Mouse (Mus musculus): Measurements from ENCODE around the gene Zfp46.

The Zfp46 gene

GRCm38 (mm10) chr4:136284455-136284854, at the start of gene Zfp46:
Gene Zfp46, plus strand, starts transcription at chr4:136284683.
- no peak for DNase-seq (ENCODE audit: low read depth)

GRCm38 (mm10) chr4:136238669-136239068, 45.8 kb upstream of the Zfp46 start:
- DNase-seq (ENCODE audit: low read depth): no peak

- DNase-seq (ENCODE audit: low read depth): no peak
These were observed 45.4 kb upstream of the Zfp46 start for GRCm38 (mm10) chr4:136239111-136239510.

DNA sequence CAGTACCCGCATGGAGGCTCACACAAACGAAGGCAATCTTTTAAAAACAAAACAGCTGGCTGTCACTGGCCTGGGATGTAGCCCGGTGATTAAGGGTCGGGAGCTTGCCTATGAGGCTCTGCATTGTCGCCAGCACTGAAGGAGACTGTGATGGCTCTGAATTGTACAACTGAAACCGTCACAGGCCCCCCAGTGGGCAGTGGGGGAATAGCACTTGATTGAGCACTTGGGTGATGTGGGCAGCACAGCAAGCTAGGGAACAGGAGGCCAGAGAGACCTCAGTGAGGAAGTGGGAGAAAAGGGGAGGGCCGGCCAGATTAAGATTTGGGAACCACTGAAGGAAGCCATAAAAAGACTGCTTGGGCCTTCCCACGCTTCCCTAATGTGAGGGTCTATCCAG, 44.9 kb upstream of the Zfp46 start:
- DNase-seq (ENCODE audit: low read depth): peak; percentile 65

DNA sequence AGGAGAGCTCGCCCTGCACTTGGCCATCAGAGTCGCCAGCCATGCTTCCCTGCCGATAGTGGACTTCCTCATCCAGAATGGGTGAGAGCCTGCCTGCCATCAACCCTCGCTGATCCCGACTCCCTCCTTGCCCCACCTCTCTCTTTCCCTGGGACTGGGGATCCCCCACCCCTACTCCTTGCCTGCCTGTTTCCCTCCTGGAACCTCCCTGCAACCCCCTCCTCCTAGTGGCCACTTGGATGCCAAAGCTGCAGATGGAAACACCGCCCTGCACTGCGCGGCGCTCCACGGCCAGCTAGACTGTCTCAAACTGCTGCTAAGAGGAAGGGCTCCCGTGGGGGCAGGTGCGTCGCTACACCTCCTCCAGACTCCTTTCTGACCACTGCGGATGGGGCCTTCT, 44.4 kb upstream of the Zfp46 start:
- DNase-seq (ENCODE audit: low read depth): no peak

GRCm38 (mm10) chr4:136240955-136241354, 43.5 kb upstream of the Zfp46 start:
- DNase-seq (ENCODE audit: low read depth): no peak

- peak; percentile 23 for DNase-seq (ENCODE audit: low read depth)
These were observed 42.3 kb upstream of the Zfp46 start for GRCm38 (mm10) chr4:136242065-136242703.

GRCm38 (mm10) chr4:136242728-136243127, 41.8 kb upstream of the Zfp46 start:
- DNase-seq (ENCODE audit: low read depth): no peak

- no peak for DNase-seq (ENCODE audit: low read depth)
These were observed 40.3 kb upstream of the Zfp46 start for GRCm38 (mm10) chr4:136244208-136244607.

DNA sequence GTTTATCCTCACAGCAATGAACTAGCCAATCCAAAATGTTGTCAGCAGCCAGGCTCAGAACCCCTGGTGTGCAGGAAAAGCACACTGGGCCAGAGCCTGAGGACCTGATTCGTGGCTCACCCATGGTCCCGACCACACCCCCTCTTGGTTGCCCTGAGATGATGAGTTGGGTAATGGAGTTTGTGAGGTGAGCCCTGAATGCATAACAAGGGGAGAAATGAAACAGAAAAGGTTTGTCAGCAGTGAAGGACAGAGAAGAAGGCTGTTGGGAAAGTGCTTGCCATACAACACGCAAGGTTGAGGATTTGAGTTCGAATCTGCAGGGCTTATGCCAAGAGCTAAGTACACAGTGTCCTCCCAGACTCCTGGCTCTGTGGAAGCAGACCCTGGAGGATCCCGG, 38.8 kb upstream of the Zfp46 start:
- no peak for DNase-seq (ENCODE audit: low read depth)

DNA sequence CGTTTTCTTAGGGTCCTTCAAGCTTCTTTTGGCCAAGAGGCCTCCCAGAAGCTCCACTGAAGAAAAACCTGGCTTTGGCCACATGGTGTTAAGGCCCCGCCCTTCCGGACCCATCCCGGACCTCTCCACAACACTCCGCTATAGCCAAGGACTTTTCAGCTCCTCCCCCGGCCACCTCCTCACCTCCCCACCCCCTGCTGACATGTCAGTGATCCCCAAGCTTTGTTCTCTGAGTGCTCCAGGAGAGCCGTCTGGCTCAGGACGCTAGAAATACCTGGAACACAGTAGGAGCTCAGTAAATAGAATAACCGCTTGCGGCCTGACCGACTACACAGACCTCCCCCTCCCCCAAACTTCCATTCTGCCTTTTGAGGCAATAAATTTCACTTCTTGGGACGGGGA, 37.9 kb upstream of the Zfp46 start:
- no peak for DNase-seq (ENCODE audit: low read depth)

- DNase-seq (ENCODE audit: low read depth): no peak
These were observed 37.1 kb upstream of the Zfp46 start for GRCm38 (mm10) chr4:136247386-136247728.

DNA sequence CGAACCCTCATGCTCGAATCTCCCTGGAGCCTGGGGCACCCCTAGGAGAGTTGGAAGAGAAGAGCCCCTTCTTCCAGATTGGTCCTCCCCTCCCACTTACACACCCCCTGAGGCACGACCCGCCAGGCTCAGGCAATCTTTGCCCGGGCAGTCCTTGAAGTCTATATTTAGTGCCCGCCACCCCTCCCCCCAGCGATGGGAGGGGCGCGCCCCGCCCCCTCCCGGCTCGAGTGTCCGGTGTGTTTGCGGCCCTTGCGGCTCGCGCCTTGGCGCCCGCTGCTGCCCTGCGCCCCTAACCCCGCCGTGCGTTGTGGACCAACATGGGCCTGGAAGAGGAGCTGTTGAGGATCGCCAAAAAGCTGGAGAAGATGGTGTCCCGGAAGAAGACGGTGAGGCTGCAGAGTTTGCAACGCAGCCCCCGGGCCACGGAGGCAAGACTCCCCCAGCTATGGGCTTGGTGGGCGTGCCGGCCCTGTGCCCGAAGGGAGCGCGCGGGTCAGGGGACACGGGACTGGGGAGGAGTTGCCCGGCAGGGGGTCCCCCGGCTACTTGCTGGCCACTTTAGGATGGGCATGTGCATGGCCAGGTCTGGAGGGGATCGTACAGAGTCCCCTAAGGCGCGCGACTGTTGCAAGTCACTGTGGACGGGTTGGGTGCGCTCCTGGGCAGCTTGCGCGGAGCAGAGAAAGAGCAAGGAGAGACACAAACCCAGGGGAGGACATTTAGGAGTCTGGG, 36.6 kb upstream of the Zfp46 start, which contains the start of gene Tcea3:
TSS of gene Tcea3 (plus strand) at position 1 of the 735 bp plus-strand sequence.
- no peak for DNase-seq (ENCODE audit: low read depth)

GRCm38 (mm10) chr4:136248464-136249331, 35.8 kb upstream of the Zfp46 start:
- no peak for DNase-seq (ENCODE audit: low read depth)

GRCm38 (mm10) chr4:136249332-136249647, 35.2 kb upstream of the Zfp46 start:
- DNase-seq (ENCODE audit: low read depth): no peak

GRCm38 (mm10) chr4:136249780-136250179, 34.7 kb upstream of the Zfp46 start:
- no peak for DNase-seq (ENCODE audit: low read depth)

DNA sequence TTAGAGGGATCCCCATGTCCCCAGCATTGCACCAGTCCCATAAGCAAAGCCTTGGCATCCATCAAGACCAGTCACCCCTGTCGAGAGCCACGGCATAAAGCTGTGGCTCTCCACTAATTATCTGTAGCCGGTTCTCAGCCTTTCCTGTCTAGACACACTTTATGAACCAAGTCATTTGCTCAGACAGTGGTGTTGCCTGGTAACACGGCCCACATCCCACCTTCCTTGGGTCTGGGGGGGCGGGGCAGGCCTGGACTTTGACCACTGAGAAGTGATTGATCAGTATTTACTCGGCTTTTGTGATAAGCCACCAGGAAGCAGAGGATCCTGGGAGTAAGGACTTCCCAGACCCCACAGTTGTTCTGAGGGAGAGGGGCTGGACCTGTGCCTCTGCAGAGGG, 28.6 kb upstream of the Zfp46 start:
- no peak for DNase-seq (ENCODE audit: low read depth)

GRCm38 (mm10) chr4:136256696-136257095, 27.8 kb upstream of the Zfp46 start:
- peak; percentile 16 for DNase-seq (ENCODE audit: low read depth)

GRCm38 (mm10) chr4:136259916-136260315, 24.6 kb upstream of the Zfp46 start:
- DNase-seq (ENCODE audit: low read depth): no peak

DNA sequence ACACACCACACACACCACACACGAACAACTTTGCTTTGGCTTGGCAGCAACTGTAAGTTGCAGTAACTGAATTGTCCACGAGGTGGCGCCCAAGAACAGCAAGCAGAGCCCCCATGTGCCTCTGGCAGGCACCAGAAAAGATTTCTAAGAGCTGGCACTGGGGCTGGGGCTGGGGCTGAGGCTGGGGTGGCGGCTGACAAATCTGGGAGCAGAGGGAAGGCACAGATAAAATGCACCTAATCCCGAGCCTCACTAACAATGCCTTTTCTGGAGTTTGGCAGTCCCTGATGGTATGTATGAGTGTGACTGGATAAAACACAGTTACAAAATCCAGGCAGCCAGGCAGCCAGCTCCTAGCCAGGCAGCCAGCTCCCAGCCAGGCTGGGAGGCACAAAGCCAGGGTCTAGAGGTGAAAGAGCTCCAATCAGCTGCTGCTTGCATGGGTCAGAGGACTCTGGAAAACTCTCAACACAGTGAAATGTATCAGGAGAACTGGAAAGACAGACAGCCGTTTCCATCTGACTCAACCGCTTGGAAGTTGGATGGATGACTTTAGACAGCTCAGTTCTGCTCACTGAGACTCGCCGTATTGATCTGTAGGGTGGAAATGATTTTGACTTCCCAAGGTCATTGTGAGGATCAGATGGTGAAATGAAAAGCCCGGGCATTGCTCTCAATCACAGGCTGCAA, 23.8 kb upstream of the Zfp46 start:
- DNase-seq (ENCODE audit: low read depth): peak; percentile 39

DNA sequence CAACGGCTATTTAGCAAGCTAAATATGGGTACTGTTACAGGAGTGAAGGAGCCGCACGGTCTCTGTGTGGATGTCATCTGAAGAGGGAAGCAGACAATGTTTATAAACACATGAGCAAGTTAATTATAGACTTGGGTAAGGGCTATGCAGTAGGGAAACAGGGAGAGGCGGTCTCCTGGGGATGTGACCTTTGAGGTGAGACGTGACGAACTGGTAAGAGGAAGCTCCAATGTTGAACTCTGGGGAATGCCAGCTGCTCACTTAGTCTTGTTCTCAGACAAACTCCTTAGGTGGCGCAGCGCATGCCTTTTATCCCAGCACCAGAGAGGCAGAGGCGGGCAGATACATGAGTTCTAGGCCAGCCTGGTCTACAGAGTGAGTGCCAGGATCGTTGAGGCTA, 22.6 kb upstream of the Zfp46 start:
- no peak for DNase-seq (ENCODE audit: low read depth)

- DNase-seq (ENCODE audit: low read depth): no peak
These were observed 20.9 kb upstream of the Zfp46 start for GRCm38 (mm10) chr4:136263555-136263954.

All from c-Kit-positive CD71-positive TER-119-negative erythroid progenitor cells, embryonic 14.5 days (primary cell).